Mouse (Mus musculus) heart, postnatal 0 days (tissue): Measurements from ENCODE around the gene Hmgb1.

Experiments
- CTCF ChIP-seq: IDR thresholded peaks from 2 replicates; pipeline ENCODE4 v1.5.1; 2016; ENCODE audit warnings: antibody characterized with exemption, control low read depth, low read depth
- EP300 ChIP-seq: IDR thresholded peaks from 2 replicates; pipeline ENCODE4 v1.6.1; 2016; ENCODE audit warnings: antibody characterized with exemption, low read depth

DNA sequence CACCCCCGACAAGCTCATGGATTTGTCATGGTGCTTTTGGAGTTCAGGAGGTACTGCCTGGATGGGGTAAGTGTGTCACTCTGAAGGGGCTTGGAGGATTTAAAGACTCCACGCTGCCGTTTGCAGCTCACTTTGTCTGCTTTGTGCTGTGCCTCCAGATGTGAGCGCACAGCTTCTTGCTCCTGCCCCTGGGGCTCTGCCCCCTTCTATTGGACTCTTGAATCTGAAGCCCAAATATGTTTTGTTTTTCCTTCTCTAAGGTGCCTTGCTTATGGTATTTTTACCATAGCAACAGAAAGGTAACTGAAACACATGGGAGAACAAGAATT lies 187.6 kb downstream of the Hmgb1 start:
- TF ChIP-seq CTCF (no peak), EP300 (no peak)
